Mouse (Mus musculus): ENCODE results near the gene Ctbs.

- no peak for TF ChIP-seq POLR2A (IDR thresholded peaks at IDR 0.05; ENCODE audit: control insufficient read depth, extremely low read depth, insufficient read depth, low read length, poor library complexity)
- TF ChIP-seq CTCF (IDR thresholded peaks at IDR 0.05; ENCODE audit: borderline replicate concordance, control insufficient read depth, extremely low read depth, insufficient read depth, low read length, poor library complexity), result no peak
Measured at GRCm38 (mm10) chr3:146425902-146426301, 23.7 kb upstream of the Ctbs start.

All from thymus, adult 2 months (tissue).